Mouse (Mus musculus): ENCODE measurements around the gene Cdc37l1.

DNA sequence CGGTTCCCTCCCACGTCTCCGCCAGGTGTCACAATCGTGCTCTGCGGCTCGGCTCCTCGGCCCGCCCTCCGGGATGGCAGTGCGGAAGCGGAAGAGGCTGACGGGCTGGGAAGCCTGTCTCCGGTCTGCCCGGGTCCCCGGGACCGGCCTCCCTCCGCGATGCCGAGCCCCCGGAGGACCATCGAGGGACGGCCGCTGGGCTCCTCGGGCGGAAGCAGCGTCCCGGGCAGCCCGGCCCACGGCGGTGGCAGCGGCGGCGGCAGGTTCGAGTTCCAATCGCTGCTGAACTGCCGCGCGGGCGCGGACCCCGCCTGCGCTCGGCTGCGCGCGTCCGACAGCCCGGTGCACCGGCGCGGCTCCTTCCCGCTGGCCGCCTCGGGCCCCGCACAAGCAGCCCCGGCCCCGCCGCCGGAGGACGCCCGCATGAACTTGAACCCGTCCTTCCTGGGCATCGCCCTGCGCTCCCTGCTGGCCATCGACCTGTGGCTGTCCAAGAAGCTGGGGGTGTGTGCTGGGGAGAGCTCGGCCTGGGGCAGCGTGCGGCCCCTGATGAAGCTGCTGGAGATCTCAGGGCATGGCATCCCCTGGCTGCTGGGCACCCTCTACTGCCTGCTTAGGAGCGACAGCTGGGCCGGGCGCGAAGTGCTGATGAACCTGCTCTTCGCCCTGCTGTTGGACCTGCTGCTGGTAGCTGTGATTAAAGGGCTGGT lies 26.2 kb upstream of the Cdc37l1 start, which contains the start of gene Plpp6:
- TF ChIP-seq POLR2A (IDR thresholded peaks at IDR 0.05; ENCODE audit: borderline replicate concordance, extremely low read depth, low read depth, low read length) (peak; percentile 39; the same call in 1 of the 2 replicates), CTCF (IDR thresholded peaks at IDR 0.05; ENCODE audit: insufficient read depth, low read length) (peak; percentile 53)
